Mouse (Mus musculus) layer of hippocampus, adult 2 months (tissue): Measurements from ENCODE around the gene Txlnb. TPM values are rescaled to one million over a fixed set of nuclear protein-coding genes. Genes with fewer than 3 reads are reported as not detected.

Source experiments
- DNase-seq, 2 experiments: peaks; one replicate each; pipeline ENCODE4 v3.0.0; 2022; ENCODE audit warnings: low spot score in 2 of 2
- H3K27ac ChIP-seq: fragments of 200-600 bp; 2 replicates; pipeline ENCODE4 v1.8.1; 2022
- H3K4me3 ChIP-seq: fragments of 200-600 bp; 2 replicates; pipeline ENCODE4 v1.8.1; 2022; ENCODE audit warnings: mild to moderate bottlenecking
- CTCF ChIP-seq: fragments of 200-600 bp; conservative IDR thresholded peaks from 2 replicates; pipeline ENCODE4 v1.8.1; 2022; ENCODE audit warnings: antibody characterized with exemption, mild to moderate bottlenecking, moderate library complexity
- total RNA-seq, 2 experiments: library from RNA; stranded (reverse); gene quantifications; 2 replicates each; pipeline ENCODE4 v1.2.3; 2021

The Txlnb gene
- total RNA-seq, 2 experiments from 2014 or later = 0.74 to 1.0 TPM

- Histone ChIP-seq H3K27ac (no peak overlapping the region), H3K4me3 (no peak overlapping the region)
- no peak for DNase-seq
- no peak for TF ChIP-seq CTCF
Measured at GRCm38 (mm10) chr10:17836275-17836674, 40.2 kb downstream of the Txlnb start.

GRCm38 (mm10) chr10:17842030-17842429 is 46.0 kb downstream of the Txlnb start:
- no peak overlapping the region for H3K4me3 ChIP-seq
- peak in 1 of 2 experiments; percentile 24 for DNase-seq
- H3K27ac ChIP-seq = no peak overlapping the region
- no peak for TF ChIP-seq CTCF

- DNase-seq = no peak
- no peak for TF ChIP-seq CTCF
- Histone ChIP-seq H3K27ac (no peak overlapping the region), H3K4me3 (no peak overlapping the region)
Measured at GRCm38 (mm10) chr10:17844781-17845537, 48.9 kb downstream of the Txlnb start.

- Histone ChIP-seq H3K27ac (no peak overlapping the region), H3K4me3 (no peak overlapping the region)
- DNase-seq = no peak
- TF ChIP-seq CTCF = no peak
Measured at GRCm38 (mm10) chr10:17857647-17858261, 61.7 kb downstream of the Txlnb start.

GRCm38 (mm10) chr10:17860701-17861480 is 64.9 kb downstream of the Txlnb start:
- DNase-seq = peak; percentile 20 to 58
- TF ChIP-seq CTCF = no peak
- H3K27ac ChIP-seq = peak overlapping the region; percentile 56
- no peak overlapping the region for H3K4me3 ChIP-seq

DNA sequence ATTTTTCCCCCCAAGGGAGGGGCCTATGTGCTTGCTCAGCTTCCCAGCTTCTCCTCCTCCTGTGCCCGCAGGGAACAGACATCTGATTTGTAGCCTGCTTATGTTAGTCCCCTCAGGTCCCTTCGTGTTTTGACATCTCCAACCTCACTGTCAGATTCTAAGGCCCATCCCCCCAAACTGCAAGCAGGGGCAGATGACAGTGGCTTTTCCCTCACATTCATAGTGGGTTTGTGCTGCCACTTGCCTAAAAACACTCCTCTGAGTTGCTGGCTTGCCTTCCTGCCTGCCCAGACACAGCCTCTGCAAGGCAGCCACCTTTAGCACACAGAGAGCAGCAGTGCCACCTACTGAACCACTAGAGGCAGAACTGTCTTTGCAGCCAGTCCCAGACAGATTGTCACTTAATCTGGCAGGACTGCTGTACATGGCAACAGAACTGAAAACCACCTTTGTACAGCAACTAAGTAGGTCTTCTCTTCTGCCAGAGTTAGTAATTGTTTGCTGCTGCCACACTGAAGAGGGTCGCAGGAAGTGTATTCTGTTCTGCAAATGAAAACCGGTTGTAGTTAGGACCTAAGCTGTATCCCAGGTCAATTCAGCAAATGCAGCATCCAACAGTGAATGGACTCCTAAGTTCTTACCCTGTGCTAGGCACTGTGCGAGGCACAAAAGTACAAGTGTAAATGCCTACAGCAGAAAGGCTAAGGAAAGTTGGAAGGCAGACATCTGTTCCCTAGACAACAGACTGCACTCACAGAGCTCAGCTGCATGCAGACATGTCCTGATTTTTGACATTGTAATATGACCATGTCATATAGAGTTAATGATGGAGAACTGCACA is 74.0 kb downstream of the Txlnb start:
- DNase-seq = peak; percentile 72 to 76
- no peak overlapping the region for H3K27ac ChIP-seq
- H3K4me3 ChIP-seq = no peak overlapping the region
- TF ChIP-seq CTCF = peak; percentile 95

DNA sequence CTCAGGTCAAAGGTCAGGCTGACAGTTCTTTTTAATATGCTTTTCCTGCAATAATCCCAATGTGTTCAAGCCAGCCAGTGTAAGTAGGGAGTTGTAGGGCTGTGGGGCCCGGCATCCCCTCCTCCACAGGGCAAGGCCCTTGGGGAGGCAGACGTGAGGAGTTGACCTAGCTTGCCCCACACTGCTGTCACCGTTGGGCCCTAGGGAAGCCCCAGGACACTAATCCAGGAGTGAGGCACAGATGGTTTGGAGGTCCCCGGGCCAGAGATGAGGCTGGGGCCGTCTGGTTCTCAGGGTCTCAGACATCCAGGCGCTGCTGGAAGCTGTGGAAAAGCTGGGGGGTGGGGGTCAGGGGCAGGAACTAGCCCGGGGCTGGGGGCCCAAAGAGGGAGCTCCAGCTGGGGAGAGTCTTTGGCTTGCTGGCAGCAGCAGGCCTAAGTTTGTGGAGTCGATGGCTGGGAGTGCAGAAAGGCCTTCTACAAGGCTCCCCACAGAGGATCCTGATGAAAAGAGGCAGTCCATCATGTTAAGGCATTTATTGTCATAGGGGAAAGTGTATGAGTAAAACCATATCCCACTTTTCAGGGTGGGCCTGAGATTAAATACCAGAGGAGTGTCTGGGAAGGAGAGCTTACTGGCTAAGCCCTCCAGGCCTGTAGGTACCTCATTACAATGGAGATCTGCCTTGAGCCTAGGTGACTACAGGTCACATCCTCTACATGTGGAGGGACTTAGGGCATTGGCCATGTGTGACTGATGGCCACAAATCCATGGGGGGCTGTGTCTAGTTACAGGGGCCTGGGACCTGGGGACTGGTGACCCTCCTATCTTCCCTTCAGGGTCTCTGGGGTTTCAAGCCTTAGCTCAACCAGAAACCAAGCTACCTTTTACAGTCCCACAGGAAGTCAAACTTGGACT is 82.2 kb downstream of the Txlnb start:
- DNase-seq = no peak
- Histone ChIP-seq H3K27ac (no peak overlapping the region), H3K4me3 (no peak overlapping the region)
- TF ChIP-seq CTCF = no peak

DNA sequence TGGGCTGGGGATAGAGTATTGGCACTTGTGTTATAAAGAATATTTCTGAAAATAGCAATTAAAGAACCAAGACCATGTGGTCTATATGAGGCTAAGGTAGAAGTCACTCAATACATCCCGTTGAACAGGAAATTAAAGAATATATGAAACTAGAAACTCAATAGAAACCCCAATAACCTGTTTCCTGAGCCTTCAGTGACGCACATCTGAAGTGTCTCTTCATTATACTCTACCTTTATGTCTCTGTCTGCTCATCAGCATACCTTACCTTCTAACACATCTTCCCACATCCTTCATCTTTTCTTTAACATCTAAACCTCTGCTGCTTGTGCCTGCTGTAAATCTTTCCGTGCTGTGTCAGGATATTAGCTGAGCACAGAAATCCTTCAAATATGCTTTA is 84.0 kb downstream of the Txlnb start:
- Histone ChIP-seq H3K27ac (no peak overlapping the region), H3K4me3 (no peak overlapping the region)
- no peak for TF ChIP-seq CTCF
- no peak for DNase-seq

GRCm38 (mm10) chr10:17880724-17881123 is 84.7 kb downstream of the Txlnb start:
- H3K27ac ChIP-seq = no peak overlapping the region
- TF ChIP-seq CTCF = no peak
- DNase-seq = no peak
- H3K4me3 ChIP-seq = no peak overlapping the region

Other genes with a start within 250 kb of the Txlnb start
- gene Cited2, start 73.0 kb upstream of the Txlnb start, total RNA-seq = 10 to 100 TPM; 35.8 to 36.2 TPM
- 10 to 100 TPM; 25.8 to 30.3 TPM for gene Heca, start 151.8 kb downstream of the Txlnb start, total RNA-seq
- 10 to 100 TPM; 35.0 to 36.5 TPM for gene Abracl, start 227.1 kb downstream of the Txlnb start, total RNA-seq